ENCODE assay signal across 27 mouse cellular contexts in the genomic region with DNA sequence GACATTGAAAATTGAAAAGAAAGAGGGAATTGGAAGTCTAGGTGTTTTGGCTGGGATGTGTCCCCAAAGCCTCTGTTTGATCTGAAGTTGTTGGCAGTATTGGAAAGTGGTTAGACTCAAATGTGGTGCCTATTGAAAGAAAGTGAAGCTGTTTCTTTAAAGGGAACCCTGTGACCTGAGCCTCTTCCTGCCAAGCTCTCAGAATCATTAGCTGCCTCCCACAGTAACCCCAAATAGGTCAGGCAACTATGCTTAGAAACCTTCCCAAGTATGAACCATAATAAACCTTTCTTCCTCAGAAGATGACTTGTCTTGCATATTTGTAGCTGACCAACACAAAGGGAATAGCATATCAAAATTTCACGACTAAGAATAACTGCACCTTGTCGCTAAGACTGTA.
"Had no signal": no experiment of that assay in that cellular context is flagged by ENCODE, and none has a peak within 500 bp of the region (broad histone marks: within the 10 kb centered on the region; RNA-seq: fewer than 3 reads in every experiment).

No protein-coding gene starts in this region.

- H3K4me3 ChIP-seq: gastrocnemius, adult 2 months; heart, embryonic 10.5 days; heart, embryonic 12.5 days; hindbrain, embryonic 10.5 days; hindbrain, embryonic 12.5 days; intestine, embryonic 15.5 days; kidney, embryonic 15.5 days; layer of hippocampus, adult 2 months; left cerebral cortex, adult 2 months; limb, embryonic 10.5 days; limb, embryonic 12.5 days; liver, embryonic 13.5 days; liver, embryonic 15.5 days had no signal

- H3K27me3 ChIP-seq: heart, embryonic 12.5 days; hindbrain, embryonic 12.5 days; intestine, embryonic 15.5 days; kidney, embryonic 15.5 days; limb, embryonic 12.5 days; liver, embryonic 13.5 days; liver, embryonic 15.5 days had no signal

- H3K27ac ChIP-seq: gastrocnemius, adult 2 months; heart, embryonic 10.5 days; hindbrain, embryonic 10.5 days; hindbrain, embryonic 12.5 days; hindbrain, embryonic 14.5 days; intestine, embryonic 15.5 days; kidney, embryonic 15.5 days; layer of hippocampus, adult 2 months; left cerebral cortex, adult 2 months; limb, embryonic 12.5 days; liver, embryonic 13.5 days; liver, embryonic 15.5 days had no signal

- DNase-seq: gastrocnemius, adult 2 months; gastrocnemius, postnatal 10 days; gastrocnemius, postnatal 25 days; heart, adult 18-20 months; heart, postnatal 10 days; heart, postnatal 4 days; kidney, postnatal 10 days; kidney, postnatal 25 days; liver; liver, embryonic 13.5 days; liver, postnatal 0 days had no signal

- H3K9ac ChIP-seq: heart, embryonic 12.5 days; hindbrain, embryonic 12.5 days; hindbrain, embryonic 14.5 days; intestine, embryonic 15.5 days; kidney, embryonic 15.5 days; limb, embryonic 12.5 days; liver, embryonic 13.5 days; liver, embryonic 15.5 days; liver, postnatal 0 days had no signal

- H3K4me1 ChIP-seq: heart, embryonic 10.5 days; heart, embryonic 12.5 days; hindbrain, embryonic 10.5 days; hindbrain, embryonic 12.5 days; intestine, embryonic 15.5 days; kidney, embryonic 15.5 days; liver, embryonic 13.5 days; liver, embryonic 15.5 days had no signal

- ATAC-seq: hindbrain, embryonic 16.5 days; inflammation-experienced regulatory T-cells, adult 6 months; intestine, embryonic 15.5 days; intestine, postnatal 0 days; liver, postnatal 0 days had no signal

- H3K9me3 ChIP-seq: heart, embryonic 10.5 days; heart, embryonic 12.5 days; hindbrain, embryonic 10.5 days; hindbrain, embryonic 12.5 days; intestine, embryonic 15.5 days; kidney, embryonic 15.5 days; limb, embryonic 10.5 days; limb, embryonic 12.5 days; liver, embryonic 13.5 days; liver, embryonic 15.5 days had no signal

- H3K4me2 ChIP-seq: heart, embryonic 12.5 days; hindbrain, embryonic 12.5 days; hindbrain, embryonic 14.5 days; intestine, embryonic 15.5 days; kidney, embryonic 15.5 days; limb, embryonic 12.5 days; liver, embryonic 11.5 days; liver, embryonic 13.5 days; liver, embryonic 15.5 days had no signal

- H3K36me3 ChIP-seq: heart, embryonic 10.5 days; heart, embryonic 12.5 days; hindbrain, embryonic 10.5 days; hindbrain, embryonic 12.5 days; intestine, embryonic 15.5 days; kidney, embryonic 15.5 days; limb, embryonic 10.5 days; limb, embryonic 12.5 days; liver, embryonic 13.5 days; liver, embryonic 15.5 days had no signal
